Mouse (Mus musculus): ENCODE measurements around the gene Il22.
"Not testable (repeated sequence)": the region's sequence is repeated elsewhere in the genome, so short reads cannot be mapped to it uniquely, and the experiment has no call there.

Gene Il22

GRCm38 (mm10) chr10:118204642-118205041, at the start of gene Il22:
Il22 (plus strand) TSS chr10:118204942.
- DNase-seq (ENCODE audit: low read depth, low spot score), result no peak

- DNase-seq (ENCODE audit: low read depth, low spot score), result peak; percentile 44
These were observed 48.8 kb upstream of the Il22 start for GRCm38 (mm10) chr10:118155932-118156331.

- no peak for DNase-seq (ENCODE audit: low read depth, low spot score)
These were observed 43.6 kb upstream of the Il22 start for GRCm38 (mm10) chr10:118161131-118161530.

GRCm38 (mm10) chr10:118169212-118169611, 35.5 kb upstream of the Il22 start:
- DNase-seq (ENCODE audit: low read depth, low spot score), result no peak

GRCm38 (mm10) chr10:118172416-118172815, 32.3 kb upstream of the Il22 start:
- DNase-seq (ENCODE audit: low read depth, low spot score), result peak; percentile 87

- no peak for DNase-seq (ENCODE audit: low read depth, low spot score)
These were observed 31.9 kb upstream of the Il22 start for GRCm38 (mm10) chr10:118172876-118173275.

- DNase-seq (ENCODE audit: low read depth, low spot score), result not testable (repeated sequence)
These were observed 29.2 kb upstream of the Il22 start for GRCm38 (mm10) chr10:118175542-118175941.

- DNase-seq (ENCODE audit: low read depth, low spot score), result no peak
These were observed 26.0 kb upstream of the Il22 start for GRCm38 (mm10) chr10:118178735-118179151.

- no peak for DNase-seq (ENCODE audit: low read depth, low spot score)
These were observed 25.5 kb upstream of the Il22 start for GRCm38 (mm10) chr10:118179265-118179664.

- peak; percentile 57 for DNase-seq (ENCODE audit: low read depth, low spot score)
These were observed 9.6 kb upstream of the Il22 start for GRCm38 (mm10) chr10:118195150-118195549.

- DNase-seq (ENCODE audit: low read depth, low spot score), result not testable (repeated sequence)
These were observed 11.1 kb downstream of the Il22 start for GRCm38 (mm10) chr10:118215719-118216393.

GRCm38 (mm10) chr10:118227629-118228028, 22.9 kb downstream of the Il22 start:
- DNase-seq (ENCODE audit: low read depth, low spot score), result not testable (repeated sequence)

GRCm38 (mm10) chr10:118232607-118233006, 27.9 kb downstream of the Il22 start:
- not testable (repeated sequence) for DNase-seq (ENCODE audit: low read depth, low spot score)

- not testable (repeated sequence) for DNase-seq (ENCODE audit: low read depth, low spot score)
These were observed 35.9 kb downstream of the Il22 start, which contains the start of gene Gm32717 for GRCm38 (mm10) chr10:118240680-118241079. Gm32717 (minus strand) TSS chr10:118240780.

GRCm38 (mm10) chr10:118249006-118249595, 44.4 kb downstream of the Il22 start:
- peak; percentile 0 for DNase-seq (ENCODE audit: low read depth, low spot score)

- peak; percentile 4 for DNase-seq (ENCODE audit: low read depth, low spot score)
These were observed 46.1 kb downstream of the Il22 start for GRCm38 (mm10) chr10:118250852-118251295.

GRCm38 (mm10) chr10:118258388-118258787, 53.6 kb downstream of the Il22 start, which contains the start of gene Gm32802:
Gm32802 (plus strand) TSS chr10:118258688.
- DNase-seq (ENCODE audit: low read depth, low spot score), result not testable (repeated sequence)

All from CD4-positive helper T cell, adult 2 months (primary cell).